Mouse (Mus musculus) MEL (cell line): ENCODE measurements around the gene Frem1. TPM values are rescaled to one million over a fixed set of nuclear protein-coding genes. Genes with fewer than 3 reads are reported as not detected.

Source experiments
- DNase-seq: peaks from one replicate; pipeline ENCODE4 v3.0.0; 2011; ENCODE audit warnings: low read depth, low spot score
- H3K27ac ChIP-seq: 2 replicates; pipeline ENCODE4 v1.5.1; 2012; ENCODE audit warnings: low read depth, mild to moderate bottlenecking, control low read depth, low read length, moderate library complexity; ENCODE audit not compliant: control insufficient read depth
- H3K27me3 ChIP-seq, 2 experiments: fragments of 150-350 bp in 1 of 2; sonication (generic) in 1 of 2; 2 replicates each; pipeline ENCODE4 v1.6.1; 2012; ENCODE audit warnings: low read length in 2 of 2, mild to moderate bottlenecking in 2 of 2, improper control_type of control experiment in 1 of 2, moderate library complexity in 1 of 2; ENCODE audit not compliant: insufficient read depth in 2 of 2, control insufficient read depth in 1 of 2
- H3K36me3 ChIP-seq, 2 experiments: 2 replicates each; pipeline ENCODE4 v1.6.1; 2012 to 2014; ENCODE audit warnings: low read length in 2 of 2, improper control_type of control experiment in 1 of 2, inconsistent platforms in 1 of 2, mild to moderate bottlenecking in 1 of 2; ENCODE audit not compliant: insufficient read depth in 2 of 2, control insufficient read depth in 1 of 2
- H3K4me1 ChIP-seq, 2 experiments: fragments of 150-350 bp in 1 of 2; sonication (generic) in 1 of 2; 2 replicates each; pipeline ENCODE4 v1.6.1; 2012; ENCODE audit warnings: low read length in 2 of 2, improper control_type of control experiment in 1 of 2, mild to moderate bottlenecking in 1 of 2; ENCODE audit not compliant: insufficient read depth in 2 of 2, control insufficient read depth in 1 of 2
- H3K4me3 ChIP-seq, 2 experiments: fragments of 150-350 bp in 1 of 2; sonication (generic) in 1 of 2; 2 replicates each; pipeline ENCODE4 v1.5.1; 2012; ENCODE audit warnings: low read depth in 2 of 2, low read length in 2 of 2, mild to moderate bottlenecking in 2 of 2, moderate library complexity in 2 of 2, control low read depth in 1 of 2, improper control_type of control experiment in 1 of 2; ENCODE audit not compliant: control insufficient read depth in 1 of 2, insufficient read depth in 1 of 2
- H3K79me2 ChIP-seq: 2 replicates; pipeline ENCODE4 v1.6.1; 2012; ENCODE audit warnings: mild to moderate bottlenecking, low read length, moderate library complexity; ENCODE audit not compliant: control insufficient read depth, poor library complexity, insufficient read depth
- H3K9ac ChIP-seq: 2 replicates; pipeline ENCODE4 v1.6.1; 2012; ENCODE audit warnings: low read depth, mild to moderate bottlenecking, control low read depth, low read length, moderate library complexity; ENCODE audit not compliant: control insufficient read depth, poor library complexity, severe bottlenecking
- H3K9me3 ChIP-seq: fragments of 150-350 bp; sonication (generic); replicated peaks from 2 replicates; pipeline ENCODE4 v1.6.1; 2012; ENCODE audit warnings: mild to moderate bottlenecking, low read length, improper control_type of control experiment, moderate library complexity; ENCODE audit not compliant: insufficient read depth
- E2F4 ChIP-seq: IDR thresholded peaks from 2 replicates; pipeline ENCODE4 v1.6.1; 2011; ENCODE audit warnings: low read depth, low read length, improper control_type of control experiment, borderline replicate concordance
- ELF1 ChIP-seq: IDR thresholded peaks from 2 replicates; pipeline ENCODE4 v1.6.1; 2014; ENCODE audit warnings: low read depth, mild to moderate bottlenecking, inconsistent platforms, low read length, improper control_type of control experiment, moderate library complexity
- EP300 ChIP-seq, 2 experiments: IDR thresholded peaks; 2 replicates each; pipeline ENCODE4 v1.6.1; 2011; ENCODE audit warnings: improper control_type of control experiment in 2 of 2, low read length in 2 of 2, low read depth in 1 of 2, mild to moderate bottlenecking in 1 of 2
- HCFC1 ChIP-seq: IDR thresholded peaks from 2 replicates; pipeline ENCODE4 v1.6.1; 2012; ENCODE audit warnings: low read depth, mild to moderate bottlenecking, inconsistent platforms, low read length, improper control_type of control experiment, moderate library complexity
- JUND ChIP-seq: IDR thresholded peaks from 2 replicates; pipeline ENCODE4 v1.6.1; 2011; ENCODE audit warnings: low read depth, mild to moderate bottlenecking, improper control_type of control experiment, low read length
- MAFK ChIP-seq: IDR thresholded peaks from 2 replicates; pipeline ENCODE4 v1.6.1; 2011; ENCODE audit warnings: low read depth, mild to moderate bottlenecking, low read length, improper control_type of control experiment, borderline replicate concordance
- MAX ChIP-seq: IDR thresholded peaks from 2 replicates; pipeline ENCODE4 v1.6.1; 2011; ENCODE audit warnings: low read length, improper control_type of control experiment
- MAZ ChIP-seq: IDR thresholded peaks from 2 replicates; pipeline ENCODE4 v1.6.1; 2012; ENCODE audit warnings: low read depth, mild to moderate bottlenecking, inconsistent platforms, low read length, improper control_type of control experiment
- MEF2A ChIP-seq: IDR thresholded peaks from 2 replicates; pipeline ENCODE4 v1.6.1; 2014; ENCODE audit warnings: low read depth, mild to moderate bottlenecking, inconsistent platforms, low read length, improper control_type of control experiment; ENCODE audit not compliant: poor library complexity, insufficient replicate concordance, severe bottlenecking; ENCODE audit errors: extremely low read depth
- MYB ChIP-seq: IDR thresholded peaks from 2 replicates; pipeline ENCODE4 v1.6.1; 2011; ENCODE audit warnings: mild to moderate bottlenecking, low read depth, low read length, improper control_type of control experiment
- MYC ChIP-seq: IDR thresholded peaks from 2 replicates; pipeline ENCODE4 v1.6.1; 2011; ENCODE audit warnings: low read depth, mild to moderate bottlenecking, low read length, improper control_type of control experiment, moderate library complexity
- POLR2AphosphoS2 ChIP-seq: IDR thresholded peaks from 2 replicates; pipeline ENCODE4 v1.6.1; 2011; ENCODE audit warnings: low read length, improper control_type of control experiment
- RAD21 ChIP-seq: IDR thresholded peaks from 2 replicates; pipeline ENCODE4 v1.6.1; 2011; ENCODE audit warnings: mild to moderate bottlenecking, low read depth, low read length, improper control_type of control experiment
- SMC3 ChIP-seq: IDR thresholded peaks from 2 replicates; pipeline ENCODE4 v1.6.1; 2011; ENCODE audit warnings: low read depth, low read length, improper control_type of control experiment
- TBP ChIP-seq: IDR thresholded peaks from 2 replicates; pipeline ENCODE4 v1.8.0; 2011; ENCODE audit warnings: low read depth, low read length, improper control_type of control experiment
- TCF12 ChIP-seq: IDR thresholded peaks from 2 replicates; pipeline ENCODE4 v1.6.1; 2014; ENCODE audit warnings: low read depth, mild to moderate bottlenecking, inconsistent platforms, low read length, improper control_type of control experiment, moderate library complexity
- UBTF ChIP-seq: IDR thresholded peaks from 2 replicates; pipeline ENCODE4 v1.6.1; 2012; ENCODE audit warnings: low read depth, mild to moderate bottlenecking, inconsistent platforms, low read length, improper control_type of control experiment, moderate library complexity, borderline replicate concordance; ENCODE audit not compliant: insufficient read depth
- USF1 ChIP-seq: IDR thresholded peaks from 2 replicates; pipeline ENCODE4 v1.6.1; 2014; ENCODE audit warnings: low read depth, mild to moderate bottlenecking, inconsistent platforms, low read length, improper control_type of control experiment, moderate library complexity
- ZNF384 ChIP-seq: IDR thresholded peaks from 2 replicates; pipeline ENCODE4 v1.6.1; 2012; ENCODE audit warnings: low read depth, mild to moderate bottlenecking, inconsistent platforms, low read length, improper control_type of control experiment
- polyA plus RNA-seq, 2 experiments: library from polyadenylated mRNA; stranded (reverse) in 1 of 2; unstranded in 1 of 2; fragments of >175 nt in 1 of 2; fragments of >200 nt in 1 of 2; gene quantifications; 2 replicates each; pipeline versions ENCODE4 v1.2.1 to v1.2.4; 2012; ENCODE audit warnings: low replicate concordance in 2 of 2, low read depth in 1 of 2; ENCODE audit not compliant: insufficient read length in 2 of 2, insufficient read depth in 1 of 2, missing spikeins in 1 of 2
- total RNA-seq: library from RNA; depleted of rRNA; stranded (reverse); fragments of 300-350 nt; gene quantifications from 2 replicates; pipeline ENCODE4 v1.2.3, GENCODE M21; 2012

The Frem1 gene
- total and polyA plus RNA-seq, 3 experiments, result not detected

- TF ChIP-seq SMC3, result no peak
- TF ChIP-seq TCF12, result no peak
- no peak for TF ChIP-seq MAX
- no peak for TF ChIP-seq MYB
Measured at GRCm38 (mm10) chr4:83051176-83051575, 963 bp downstream of the Frem1 start (continued).

DNA sequence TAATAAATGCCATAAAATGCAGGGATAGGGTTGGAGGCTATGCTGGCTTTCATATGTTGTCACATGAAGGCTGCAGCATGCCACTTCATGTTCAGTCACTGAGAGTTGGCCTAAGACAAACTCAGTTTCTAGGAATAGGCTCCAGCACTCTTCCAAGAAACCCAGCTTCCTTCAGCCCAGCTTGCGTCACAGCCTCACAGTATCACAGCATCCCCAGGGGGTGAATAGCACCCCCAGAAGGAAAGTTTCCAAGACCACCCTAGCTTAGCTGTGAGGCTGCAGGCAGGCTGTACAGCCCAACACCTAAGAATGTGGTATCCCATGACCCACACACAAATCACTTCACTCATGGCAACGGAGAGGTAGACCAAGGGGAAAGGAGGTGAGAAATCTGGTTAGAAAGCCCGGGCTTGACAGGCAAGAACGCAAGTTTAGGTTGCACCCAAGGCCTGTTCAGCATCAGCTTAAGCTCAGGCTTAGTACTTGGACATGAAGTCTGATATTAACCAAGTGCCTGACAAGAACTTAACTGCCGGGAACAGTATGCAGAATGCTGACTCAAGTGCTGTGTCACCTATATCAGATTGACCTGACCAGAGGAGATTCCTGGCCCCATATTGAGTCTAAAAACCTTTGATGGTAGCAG, 1.9 kb downstream of the Frem1 start:
- H3K4me3 ChIP-seq, result no peak overlapping the region
- no peak overlapping the region for H3K9ac ChIP-seq
- H3K36me3 ChIP-seq, result no peaks in the 10 kb centered on the region
- no peak for TF ChIP-seq MAX
- TF ChIP-seq UBTF, result no peak
- no peak for TF ChIP-seq MEF2A
- no peaks in the 10 kb centered on the region for H3K9me3 ChIP-seq
- no peak overlapping the region for H3K27ac ChIP-seq
- no peaks in the 10 kb centered on the region for H3K4me1 ChIP-seq
- no peaks in the 10 kb centered on the region for H3K79me2 ChIP-seq
- no peak for DNase-seq
- H3K27me3 ChIP-seq, result no peaks in the 10 kb centered on the region

DNA sequence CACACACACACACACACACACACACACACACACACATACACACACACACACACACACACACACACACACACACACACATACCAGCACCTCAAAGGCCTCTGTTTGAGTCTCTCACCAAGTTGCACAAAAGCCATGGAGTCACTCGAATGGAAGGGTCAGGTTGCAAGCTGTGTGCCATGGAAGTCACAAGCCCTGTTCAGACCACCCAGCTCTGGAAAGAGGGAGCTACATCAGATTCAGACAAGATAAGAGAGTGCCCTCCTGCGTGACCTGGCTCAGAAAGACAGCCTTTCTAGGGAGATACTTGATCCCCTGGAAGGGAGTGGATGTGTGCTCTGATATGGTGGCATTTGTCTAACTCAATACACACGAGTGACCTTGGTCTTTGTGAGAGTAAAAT, 2.9 kb downstream of the Frem1 start:
- Histone ChIP-seq H3K79me2 (no peaks in the 10 kb centered on the region), H3K9me3 (no peaks in the 10 kb centered on the region), H3K36me3 (no peaks in the 10 kb centered on the region), H3K4me3 (no peak overlapping the region), H3K9ac (no peak overlapping the region), H3K27ac (no peak overlapping the region), H3K27me3 (no peaks in the 10 kb centered on the region), H3K4me1 (no peaks in the 10 kb centered on the region)
- DNase-seq, result no peak
- TF ChIP-seq HCFC1, result no peak
- TF ChIP-seq MAZ, result no peak
- TF ChIP-seq ZNF384, result no peak
- TF ChIP-seq RAD21, result no peak
- no peak for TF ChIP-seq POLR2AphosphoS2
- no peak for TF ChIP-seq TBP
- no peak for TF ChIP-seq JUND
- TF ChIP-seq MYC, result no peak
- no peak for TF ChIP-seq USF1
- TF ChIP-seq ELF1, result no peak
- no peak for TF ChIP-seq EP300 (IDR thresholded peaks at IDR 0.05; ENCODE audit: low read depth in 1 of 2, low read length in 2 of 2)
- no peak for TF ChIP-seq E2F4
- no peak for TF ChIP-seq MAFK
